Mouse (Mus musculus): ENCODE results near the gene Phf13. TPM values are rescaled to one million over a fixed set of nuclear protein-coding genes. Genes with fewer than 3 reads are reported as not detected.

Phf13 gene
- total RNA-seq, 2 experiments from 2014 or later = 5.4 to 5.9 TPM

- peak; percentile 68 to 86 for DNase-seq
Measured at GRCm38 (mm10) chr4:152013036-152013813, 17.2 kb upstream of the Phf13 start.

GRCm38 (mm10) chr4:152012109-152012508 is 16.1 kb upstream of the Phf13 start:
- DNase-seq = no peak

DNA sequence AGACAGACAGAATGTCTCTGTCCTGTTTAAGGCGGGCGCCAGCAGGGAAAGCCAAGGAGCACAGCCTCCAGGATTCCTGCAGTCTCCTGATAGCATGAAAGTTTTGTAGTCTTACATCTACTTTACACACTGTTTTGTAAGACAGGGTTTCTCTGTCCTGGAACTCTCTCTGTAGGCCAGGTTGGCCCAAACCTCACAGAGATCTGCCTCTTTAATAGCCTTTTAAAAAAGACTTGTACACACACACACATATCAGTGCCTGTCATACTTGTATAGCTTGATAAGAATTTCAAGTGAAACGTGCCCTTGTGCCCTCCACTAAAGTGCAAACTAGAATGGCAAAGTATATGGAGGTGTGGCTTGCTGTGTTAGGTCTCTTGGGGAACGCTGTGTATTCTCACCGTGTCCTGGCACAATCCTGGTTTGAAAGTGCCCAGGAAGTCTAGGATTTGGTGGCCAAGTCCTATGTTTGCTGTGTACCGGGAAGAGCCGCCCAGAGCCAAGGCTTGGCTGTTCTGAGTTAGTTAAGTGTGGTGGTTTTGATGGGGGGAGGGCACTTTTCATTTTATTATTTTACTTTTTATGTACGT is 15.2 kb upstream of the Phf13 start:
- DNase-seq = peak; percentile 34 to 42

DNA sequence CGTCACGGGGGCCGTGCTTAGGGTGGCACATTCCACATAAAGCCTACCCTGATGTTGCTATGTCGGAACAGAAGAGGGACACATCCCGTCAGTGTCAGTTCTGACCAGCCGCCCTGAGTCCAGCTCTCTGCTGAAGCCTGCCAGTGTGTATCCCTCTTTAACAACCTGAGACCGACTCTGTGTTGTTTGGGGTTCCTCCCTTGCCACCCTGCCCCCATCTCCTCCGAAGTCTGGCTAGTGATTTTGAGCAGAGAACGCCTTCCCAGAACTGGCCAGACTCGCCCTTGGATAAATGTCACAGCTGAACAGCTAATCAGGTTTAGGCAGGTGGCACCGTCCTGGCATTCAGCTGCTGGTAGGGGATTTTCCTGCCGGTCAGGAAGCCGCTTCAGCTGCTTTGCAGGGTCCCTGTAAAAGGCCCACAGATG is 14.7 kb upstream of the Phf13 start:
- peak in 1 of 2 experiments; percentile 45 for DNase-seq

DNA sequence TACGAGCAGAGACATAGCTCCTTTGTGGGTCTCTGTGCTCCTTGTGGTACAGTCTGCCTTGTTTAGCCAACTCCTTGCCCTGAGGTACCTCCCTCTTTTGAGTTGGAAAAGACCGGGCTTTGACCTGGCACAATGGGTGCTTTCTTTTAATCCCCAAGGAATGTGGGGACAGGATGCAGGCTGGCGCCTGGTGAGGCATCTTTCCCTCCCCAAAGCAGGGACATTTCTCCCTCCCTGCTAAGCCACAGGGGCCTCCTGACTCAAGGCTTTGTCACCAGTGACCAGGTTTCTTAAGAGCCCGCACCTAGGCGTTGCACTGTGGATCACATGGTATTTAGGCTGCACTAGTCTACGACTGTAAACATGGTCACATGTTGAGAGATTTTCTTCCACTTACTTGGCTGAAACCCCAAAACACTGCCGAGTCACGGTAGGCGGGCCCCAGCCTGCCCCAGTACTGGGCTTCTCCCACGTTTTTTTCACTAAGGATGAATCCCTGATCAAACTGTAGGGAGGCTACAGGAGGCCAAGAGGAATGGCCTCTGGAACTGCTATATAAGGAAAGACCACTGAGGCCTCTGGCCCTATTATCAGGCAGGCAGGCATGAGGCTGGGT is 14.1 kb upstream of the Phf13 start:
- peak; percentile 75 to 78 for DNase-seq

DNA sequence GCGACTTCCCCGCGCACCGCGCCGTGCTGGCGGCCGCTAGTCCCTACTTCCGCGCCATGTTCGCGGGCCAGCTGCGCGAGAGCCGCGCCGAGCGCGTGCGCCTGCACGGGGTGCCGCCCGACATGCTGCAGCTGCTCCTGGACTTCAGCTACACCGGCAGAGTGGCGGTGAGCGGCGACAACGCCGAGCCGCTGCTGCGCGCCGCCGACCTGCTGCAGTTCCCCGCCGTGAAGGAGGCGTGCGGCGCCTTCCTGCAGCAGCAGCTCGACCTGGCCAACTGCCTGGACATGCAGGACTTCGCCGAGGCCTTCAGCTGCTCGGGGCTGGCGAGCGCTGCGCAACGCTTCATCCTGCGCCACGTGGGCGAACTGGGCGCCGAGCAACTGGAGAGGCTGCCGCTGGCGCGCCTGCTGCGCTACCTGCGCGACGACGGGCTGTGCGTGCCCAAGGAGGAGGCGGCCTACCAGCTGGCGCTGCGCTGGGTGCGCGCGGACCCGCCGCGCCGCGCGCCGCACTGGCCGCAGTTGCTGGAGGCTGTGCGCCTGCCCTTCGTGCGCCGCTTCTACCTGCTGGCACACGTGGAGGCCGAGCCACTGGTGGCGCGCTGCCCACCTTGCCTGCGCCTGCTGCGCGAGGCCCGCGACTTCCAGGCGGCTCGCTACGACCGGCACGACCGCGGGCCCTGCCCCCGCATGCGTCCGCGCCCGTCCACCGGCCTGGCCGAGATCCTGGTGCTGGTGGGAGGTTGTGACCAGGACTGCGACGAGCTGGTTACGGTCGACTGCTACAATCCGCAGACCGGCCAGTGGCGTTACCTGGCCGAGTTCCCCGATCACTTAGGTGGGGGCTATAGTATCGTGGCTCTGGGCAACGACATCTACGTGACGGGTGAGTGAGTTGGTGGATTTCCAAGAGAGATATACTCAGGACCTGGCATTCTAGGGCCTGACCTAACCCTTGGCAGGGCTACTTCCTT is 13.3 kb upstream of the Phf13 start:
- peak; percentile 66 to 75 for DNase-seq

DNA sequence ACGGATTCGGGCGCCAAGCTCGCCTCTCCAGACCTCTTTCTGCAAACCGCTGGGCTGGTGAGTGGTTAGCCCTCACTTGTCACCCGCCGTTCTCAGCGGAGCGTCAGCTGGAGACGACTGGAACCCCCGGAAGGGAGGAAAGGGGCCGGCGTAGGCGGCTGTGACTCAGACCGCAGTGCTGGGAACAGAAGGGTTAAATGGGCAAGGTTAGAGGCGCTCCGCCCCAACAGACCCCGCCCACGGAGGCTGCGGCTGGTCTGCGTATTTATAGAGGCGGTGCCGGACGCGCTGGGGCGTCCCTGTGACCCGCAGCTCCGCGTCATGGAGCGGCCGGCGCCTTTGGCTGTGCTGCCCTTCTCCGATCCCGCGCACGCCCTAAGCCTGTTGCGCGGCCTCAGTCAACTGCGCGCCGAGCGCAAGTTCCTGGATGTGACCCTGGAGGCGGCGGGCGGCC is 12.6 kb upstream of the Phf13 start, which contains the start of gene Klhl21:
Gene Klhl21 (plus strand): TSS at position 182 of the 454 bp plus-strand sequence.
- DNase-seq = peak; percentile 97

DNA sequence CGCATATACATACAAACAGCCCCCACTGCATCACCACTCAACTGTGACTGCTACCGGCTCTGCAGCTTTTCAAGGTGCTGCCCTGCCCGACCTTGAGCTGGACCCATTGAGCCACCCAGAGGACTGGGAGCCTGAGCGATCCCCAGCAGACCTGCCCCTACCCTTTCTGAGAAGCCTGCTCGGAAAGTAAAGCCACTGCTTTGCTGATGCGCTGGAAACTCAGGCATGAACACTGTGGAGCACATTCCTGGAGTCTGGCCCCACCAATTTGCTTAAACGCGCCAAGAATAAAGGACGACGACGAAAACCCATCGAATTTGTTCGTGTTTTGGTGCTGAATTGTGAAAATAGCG is 12.1 kb upstream of the Phf13 start:
- DNase-seq = no peak

DNA sequence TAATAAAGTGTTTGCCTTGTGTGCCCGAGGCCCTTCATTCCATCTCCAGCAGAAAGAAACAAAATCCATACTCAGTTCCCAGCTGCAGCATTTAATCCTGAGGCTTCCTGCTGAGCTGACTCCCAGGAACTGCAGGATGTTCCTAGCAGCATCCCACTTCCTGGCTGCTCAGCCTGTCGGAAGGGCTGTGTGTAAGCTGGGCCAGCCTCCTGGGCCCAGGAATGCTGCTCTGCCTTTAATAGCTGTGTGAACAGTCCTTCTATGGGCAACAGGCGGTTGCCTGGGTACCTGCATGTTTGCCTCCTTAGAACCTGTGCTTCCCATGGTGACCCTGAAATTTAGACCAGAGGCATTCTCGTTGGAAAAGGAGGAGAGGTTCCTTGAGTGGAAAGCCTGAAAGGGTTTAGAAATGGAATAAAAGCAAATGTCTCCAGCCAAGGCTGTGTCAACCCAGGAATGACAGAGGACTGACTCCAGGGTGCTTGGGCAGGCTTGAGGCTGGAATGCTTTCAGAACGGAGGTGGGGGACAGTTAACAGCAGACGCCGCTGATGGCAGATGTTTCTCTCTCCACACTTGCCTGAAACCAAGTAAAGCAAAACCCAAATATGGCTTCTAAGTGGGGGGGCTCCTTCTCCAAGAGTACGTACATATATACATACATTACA is 11.6 kb upstream of the Phf13 start:
- DNase-seq = peak; percentile 42 to 51

DNA sequence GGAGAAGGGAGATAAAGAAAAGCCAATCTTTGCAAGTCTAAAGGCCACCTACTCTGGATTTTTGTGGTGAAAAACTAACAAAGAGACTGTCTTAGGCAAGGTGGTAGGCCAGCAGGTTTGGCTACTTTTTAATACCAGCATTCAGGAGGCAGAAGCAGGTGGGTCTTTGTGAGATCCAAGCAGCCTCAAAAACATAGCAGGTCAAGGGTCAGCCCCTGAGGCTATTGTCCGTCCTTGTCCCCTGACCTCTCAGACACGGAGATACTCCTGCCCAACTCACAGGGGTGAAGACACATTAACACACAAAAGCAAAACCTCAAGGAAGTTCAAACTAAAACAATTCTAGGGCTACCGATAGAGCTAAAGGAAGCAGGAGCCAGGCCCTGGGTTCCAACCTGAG is 10.8 kb upstream of the Phf13 start:
- no peak for DNase-seq

DNA sequence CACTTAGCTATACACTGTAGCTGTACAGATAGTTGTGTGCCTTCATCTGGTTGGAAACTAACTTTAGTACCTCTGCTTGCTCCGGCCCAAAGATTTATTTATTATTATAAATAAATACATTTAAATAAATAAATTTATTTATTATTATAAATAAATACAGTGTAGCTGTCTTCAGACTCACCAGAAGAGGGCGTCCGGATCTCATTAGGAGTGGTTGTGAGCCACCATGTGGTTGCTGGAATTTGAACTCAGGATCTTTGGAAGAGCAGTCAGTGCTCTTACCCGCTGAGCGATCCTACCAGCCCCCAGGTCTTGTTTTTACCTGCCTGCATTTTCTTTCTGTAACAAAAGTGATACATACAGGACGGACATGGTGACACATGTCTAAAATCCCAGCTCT is 10.1 kb upstream of the Phf13 start:
- no peak for DNase-seq

DNA sequence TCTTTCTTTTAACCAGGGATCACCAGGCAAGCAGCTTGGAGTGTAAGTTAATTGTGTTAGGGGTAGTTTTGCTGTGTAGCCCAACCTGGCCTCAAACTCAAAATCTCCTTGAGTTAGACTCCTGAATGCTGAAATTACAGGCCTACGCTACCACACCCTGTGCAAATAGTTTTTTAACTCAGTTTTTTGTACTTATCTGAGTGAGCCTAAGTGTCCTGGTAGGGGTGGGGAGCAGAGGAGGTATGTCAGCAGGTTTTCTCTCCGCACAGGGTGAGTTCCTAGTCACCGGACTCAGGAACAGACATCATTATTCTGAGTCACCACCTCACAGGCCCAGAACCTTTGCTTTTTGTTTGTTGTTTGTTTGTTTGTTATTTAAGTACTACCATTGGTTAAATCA is 6.0 kb upstream of the Phf13 start:
- no peak for DNase-seq

GRCm38 (mm10) chr4:152001335-152001734 is 5.3 kb upstream of the Phf13 start:
- DNase-seq = no peak

GRCm38 (mm10) chr4:152000906-152001305 is 4.8 kb upstream of the Phf13 start:
- no peak for DNase-seq

DNA sequence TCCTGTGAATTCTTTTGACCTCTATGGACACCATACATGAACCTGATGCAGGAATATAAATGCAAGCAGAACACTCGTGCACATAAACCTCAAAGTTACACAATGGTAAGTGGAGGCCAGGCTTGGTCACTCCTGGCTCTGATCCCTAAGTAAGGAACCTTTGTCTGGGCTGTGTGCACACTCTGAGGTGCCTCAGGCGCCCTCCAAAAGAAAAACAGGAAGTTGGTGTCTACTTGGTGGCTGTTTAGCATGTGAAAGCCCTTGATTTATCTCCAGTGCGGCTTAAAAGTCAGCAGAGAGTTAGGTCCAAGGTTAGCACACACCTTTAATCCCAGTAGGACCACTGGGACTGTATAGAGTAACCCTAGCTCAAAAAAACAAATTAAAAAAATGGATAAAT is 3.4 kb upstream of the Phf13 start:
- DNase-seq = no peak

- DNase-seq = no peak
Measured at GRCm38 (mm10) chr4:151997701-151998100, 1.6 kb upstream of the Phf13 start.

DNA sequence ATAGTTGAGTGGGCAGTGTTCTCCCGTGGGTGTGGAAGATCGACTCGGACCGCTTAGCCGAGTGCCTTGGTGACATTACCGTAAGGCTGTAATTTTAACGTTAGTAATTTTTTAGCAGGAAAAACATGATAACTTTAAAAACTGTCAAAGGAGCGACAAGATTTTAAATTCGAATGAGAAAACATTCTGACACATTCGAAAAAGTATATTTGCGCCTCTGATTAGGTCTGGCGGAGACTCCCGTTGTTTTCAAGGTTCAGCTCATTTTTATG is 829 bp upstream of the Phf13 start:
- DNase-seq = no peak

GRCm38 (mm10) chr4:151995371-151996172 is 486 bp downstream of the Phf13 start:
- DNase-seq = peak in 1 of 2 experiments; percentile 37

DNA sequence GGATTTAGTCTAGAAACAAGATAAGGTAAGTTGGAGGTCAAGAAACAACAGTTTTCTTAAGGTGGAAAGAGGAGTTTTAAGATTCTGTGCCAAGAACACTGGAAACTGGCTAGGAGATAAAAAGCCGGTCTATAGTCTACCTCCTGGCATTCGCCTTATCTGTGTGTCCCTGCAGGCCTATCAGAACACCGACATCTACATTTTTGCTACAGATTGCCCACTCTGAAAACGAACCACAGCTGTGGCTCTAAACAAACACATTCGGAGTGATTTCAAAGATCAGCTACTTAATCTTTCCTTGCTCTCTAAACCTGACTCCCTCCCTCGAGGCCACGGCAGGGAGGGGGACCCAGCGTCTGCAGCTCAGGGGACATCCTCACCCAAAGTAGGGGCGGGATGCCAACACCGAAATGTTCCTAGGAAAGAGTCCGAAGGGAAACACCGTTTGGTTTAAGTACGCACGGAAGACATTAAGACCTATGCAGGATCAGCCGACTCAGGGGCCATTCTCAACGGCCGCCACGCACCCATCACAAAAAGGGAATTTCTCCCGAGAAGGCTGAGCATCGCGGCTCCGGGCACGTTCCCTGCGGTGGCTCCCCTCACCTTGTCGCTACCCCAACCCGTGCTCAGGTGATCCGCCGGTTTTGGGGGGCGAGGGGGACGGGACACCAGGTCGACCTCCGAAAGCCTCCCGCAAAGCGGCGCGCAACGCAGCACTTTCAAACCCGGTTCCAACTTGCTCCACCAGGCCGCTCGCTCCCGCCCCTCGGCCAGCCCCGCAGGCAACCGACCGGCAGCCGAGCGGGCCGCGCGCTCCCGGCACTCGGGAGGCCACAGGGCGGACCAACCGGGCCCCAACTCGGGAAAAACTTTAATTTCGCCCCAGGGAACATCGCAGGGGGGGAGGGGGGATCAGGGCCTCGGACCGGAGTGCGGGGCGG is 1.6 kb downstream of the Phf13 start:
- peak; percentile 39 to 50 for DNase-seq

DNA sequence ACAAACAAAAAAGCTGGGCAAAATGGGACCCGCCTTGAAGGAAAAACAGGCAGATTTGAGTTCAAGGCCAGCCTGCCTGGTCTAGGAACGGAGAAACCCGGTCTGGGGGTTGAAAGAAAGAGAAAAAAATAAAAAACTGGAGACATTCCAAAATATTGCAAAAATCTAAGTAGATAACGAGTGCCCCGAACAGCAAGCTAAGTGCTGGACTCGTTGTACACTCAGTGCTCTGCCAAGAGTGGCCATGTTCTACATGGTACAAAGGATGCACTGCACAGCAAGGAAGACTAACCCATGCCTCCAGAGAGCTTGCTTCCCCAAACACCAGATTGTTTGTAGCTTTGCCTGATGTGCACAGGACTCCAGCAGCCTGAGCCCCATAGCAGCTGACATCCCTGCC is 3.0 kb downstream of the Phf13 start:
- DNase-seq = no peak

Measured in heart, adult 18-20 months (tissue).